Mouse (Mus musculus) C2C12 (cell line): ENCODE measurements around the gene Fer1l5. TPM values are rescaled to one million over a fixed set of nuclear protein-coding genes. Genes with fewer than 3 reads are reported as not detected.

Experiments
- H3K27me3 ChIP-seq: one replicate; pipeline ENCODE4 v1.6.1; 2011; ENCODE audit not compliant: control insufficient read depth, insufficient read depth, insufficient read length
- H3K36me3 ChIP-seq: one replicate; pipeline ENCODE4 v1.6.1; 2011; ENCODE audit not compliant: control insufficient read depth, insufficient read depth
- H3K4me3 ChIP-seq: one replicate; pipeline ENCODE4 v1.5.1; 2011; ENCODE audit warnings: mild to moderate bottlenecking, control low read depth; ENCODE audit not compliant: poor library complexity, insufficient read depth, severe bottlenecking
- H3K79me2 ChIP-seq: one replicate; pipeline ENCODE4 v1.6.1; 2011; ENCODE audit not compliant: control insufficient read depth, insufficient read depth
- H3K79me3 ChIP-seq: one replicate; pipeline ENCODE4 v1.6.1; 2011; ENCODE audit warnings: low read depth, control low read depth
- H3ac ChIP-seq: one replicate; pipeline ENCODE3; 2011; ENCODE audit warnings: low read depth; ENCODE audit not compliant: control insufficient read depth, insufficient read length
- CEBPB ChIP-seq: IDR thresholded peaks from one replicate; pipeline ENCODE4 v1.6.1; 2011; ENCODE audit warnings: low read depth, mild to moderate bottlenecking, control low read depth, moderate library complexity
- CTCF ChIP-seq: IDR thresholded peaks from one replicate; pipeline ENCODE4 v1.5.1; 2011; ENCODE audit not compliant: control insufficient read depth, insufficient read depth, insufficient read length
- FOSL1 ChIP-seq: IDR thresholded peaks from one replicate; pipeline ENCODE4 v1.8.0; 2011; ENCODE audit warnings: mild to moderate bottlenecking, low read length; ENCODE audit not compliant: poor library complexity, insufficient read depth, severe bottlenecking
- MAX ChIP-seq: IDR thresholded peaks from one replicate; pipeline ENCODE4 v1.6.1; 2011; ENCODE audit warnings: mild to moderate bottlenecking, control low read depth
- MYOD1 ChIP-seq: IDR thresholded peaks from one replicate; pipeline ENCODE4 v1.6.1; 2011; ENCODE audit warnings: low read depth; ENCODE audit not compliant: control insufficient read depth, insufficient read length
- MYOG ChIP-seq: IDR thresholded peaks from one replicate; pipeline ENCODE4 v1.6.1; 2011; ENCODE audit not compliant: control insufficient read depth, insufficient read length; ENCODE audit errors: extremely low read depth
- USF1 ChIP-seq: IDR thresholded peaks from one replicate; pipeline ENCODE4 v1.6.1; 2011; ENCODE audit warnings: low read depth, mild to moderate bottlenecking, control low read depth, moderate library complexity
- polyA plus RNA-seq: library from polyadenylated mRNA; unstranded; fragments of >200 nt; fragmentation: generic; extraction: Trizol; gene quantifications from one replicate; pipeline ENCODE4 v1.2.1, GENCODE M21; 2012; ENCODE audit warnings: missing spikeins

Fer1l5 gene
- polyA plus RNA-seq, 1 experiment: 0.14 TPM

DNA sequence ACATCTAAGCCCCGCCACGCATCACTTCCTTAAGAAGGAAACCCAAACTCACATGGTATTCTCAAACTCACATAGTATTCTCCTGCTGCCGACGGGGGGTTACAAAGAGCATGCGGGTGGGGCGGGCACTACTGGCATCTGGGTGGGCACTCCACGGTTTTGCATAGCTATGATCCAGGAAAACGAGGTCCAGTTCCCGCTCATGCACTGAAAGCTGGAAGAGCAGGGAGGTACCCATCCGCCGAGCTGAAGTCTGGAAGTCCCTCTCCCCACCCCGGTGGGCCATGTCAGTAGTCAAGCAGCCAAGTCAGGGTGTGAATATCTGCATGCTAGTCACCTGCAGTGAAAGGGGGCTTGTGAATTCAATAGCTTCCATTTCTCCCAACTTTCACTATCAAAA is 4.4 kb upstream of the Fer1l5 start:
- peaks cover 51% of the 10 kb centered on the region for H3K36me3 ChIP-seq
- no peaks in the 10 kb centered on the region for H3K27me3 ChIP-seq
- peaks cover 62% of the 10 kb centered on the region for H3K79me2 ChIP-seq
- H3K4me3 ChIP-seq: peak overlapping the region; percentile 72
- TF ChIP-seq MYOG (no peak), FOSL1 (no peak), CEBPB (no peak), USF1 (no peak), MAX (no peak), MYOD1 (no peak), CTCF (no peak)
- no peak overlapping the region for H3ac ChIP-seq
- peaks cover 48% of the 10 kb centered on the region for H3K79me3 ChIP-seq

DNA sequence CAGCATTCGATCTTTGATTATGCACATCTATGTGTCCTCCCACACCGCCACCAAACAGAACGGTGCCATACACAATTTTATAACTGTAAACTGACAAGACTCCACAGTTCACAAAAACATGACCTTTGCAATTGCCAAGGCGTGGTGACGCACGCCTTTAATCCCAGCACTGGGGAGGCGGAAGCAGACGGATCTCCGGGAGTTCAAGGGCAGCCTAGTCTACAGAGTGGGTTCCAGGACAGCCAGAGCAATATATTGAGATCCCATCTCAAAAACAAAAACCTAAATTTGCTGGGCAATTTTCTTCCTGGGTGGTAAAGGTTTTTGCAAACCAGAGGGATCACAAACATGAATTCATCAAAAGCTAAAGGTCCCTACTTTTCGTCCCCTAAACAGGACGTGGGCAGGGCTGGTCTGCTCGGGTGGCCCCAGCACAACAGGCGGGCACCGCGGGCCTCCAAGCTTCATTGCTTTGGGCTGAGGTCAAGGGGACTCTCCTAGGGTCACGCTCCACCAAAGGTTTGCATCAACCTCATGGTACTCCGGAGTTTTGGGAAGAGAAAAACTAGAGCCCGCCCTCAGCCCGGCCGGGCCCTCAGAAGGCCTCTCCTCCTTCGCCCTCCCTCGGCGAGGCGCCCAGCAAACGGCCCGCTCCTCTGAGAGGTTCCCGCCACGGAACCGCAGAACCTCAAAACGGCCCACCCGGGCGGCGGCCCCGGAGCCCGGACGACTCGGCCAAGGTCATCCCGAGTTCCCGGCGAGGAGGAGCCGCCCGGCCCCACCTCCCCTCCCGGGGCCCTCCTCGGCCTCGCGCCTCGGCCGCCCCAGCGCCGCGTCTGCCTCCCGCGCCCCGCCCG is 3.8 kb upstream of the Fer1l5 start:
- peaks cover 44% of the 10 kb centered on the region for H3K79me3 ChIP-seq
- TF ChIP-seq CTCF: no peak
- no peak for TF ChIP-seq MAX
- peaks cover 56% of the 10 kb centered on the region for H3K79me2 ChIP-seq
- peak overlapping the region; percentile 72 for H3K4me3 ChIP-seq
- peaks cover 45% of the 10 kb centered on the region for H3K36me3 ChIP-seq
- no peaks in the 10 kb centered on the region for H3K27me3 ChIP-seq
- peak overlapping the region; percentile 86 for H3ac ChIP-seq

DNA sequence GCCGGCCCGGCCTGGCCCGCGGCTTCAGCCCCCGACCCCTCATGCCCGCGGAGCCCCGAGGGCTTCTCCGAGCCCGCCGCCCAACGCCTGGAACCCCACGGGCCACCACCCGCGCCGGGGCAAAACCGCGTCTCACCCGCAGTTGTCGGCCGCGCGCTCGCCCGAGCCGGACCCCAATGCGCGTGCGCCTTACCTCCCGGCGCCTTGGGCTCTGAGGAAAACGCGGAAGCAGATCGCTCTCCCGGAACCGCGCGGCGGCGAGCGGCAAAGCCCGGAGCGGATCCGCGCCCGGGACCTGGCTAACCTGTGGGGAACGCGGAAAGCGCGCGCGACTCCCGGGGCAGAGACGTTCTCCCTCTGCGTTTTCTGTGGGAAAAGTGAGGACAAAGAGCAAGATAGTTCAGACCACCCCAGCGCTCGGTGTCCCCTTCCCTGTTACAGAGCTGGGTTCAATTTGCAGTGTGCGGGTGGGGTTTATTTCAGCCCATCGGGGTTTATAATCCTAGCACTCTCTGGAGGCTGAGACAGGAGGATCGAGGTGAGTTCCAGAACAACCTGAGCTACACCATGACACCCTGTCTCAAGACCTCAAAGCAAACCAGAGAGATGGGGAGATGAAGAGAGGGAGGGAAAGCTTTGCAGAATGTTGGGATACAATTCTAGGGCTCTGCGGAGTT is 3.0 kb upstream of the Fer1l5 start, which contains the start of gene Kansl3:
Gene Kansl3, minus strand, starts transcription at position 213 of the 677 bp plus-strand sequence.
- H3K27me3 ChIP-seq: no peaks in the 10 kb centered on the region
- H3K4me3 ChIP-seq: peak within 1 kb of the TSS; percentile 72
- H3K36me3 ChIP-seq: peaks cover 37% of the 10 kb centered on the region
- peaks cover 48% of the 10 kb centered on the region for H3K79me2 ChIP-seq
- TF ChIP-seq MAX (no peak), MYOG (no peak), USF1 (no peak), FOSL1 (no peak)
- H3ac ChIP-seq: peak within 1 kb of the TSS; percentile 86
- peaks cover 40% of the 10 kb centered on the region for H3K79me3 ChIP-seq

DNA sequence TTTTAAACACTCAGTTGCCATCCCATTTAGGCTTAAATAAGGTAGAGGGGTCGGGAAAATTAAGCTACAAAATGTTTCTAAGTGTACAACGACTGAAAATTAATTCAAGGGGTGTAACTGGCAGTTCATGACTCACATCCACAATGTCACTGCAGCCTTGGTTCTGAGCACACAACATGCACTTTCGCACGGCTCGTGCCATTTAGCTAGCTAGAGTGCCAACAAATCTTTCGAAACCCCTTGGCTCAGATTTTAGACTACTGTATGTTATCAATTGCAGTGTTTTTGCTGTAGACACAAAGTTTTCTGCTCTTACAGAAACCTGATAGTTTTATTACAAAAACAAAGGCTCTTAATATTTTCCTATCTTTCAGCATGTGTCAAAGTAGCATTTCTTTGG is 1.2 kb upstream of the Fer1l5 start:
- no peak overlapping the region for H3K4me3 ChIP-seq
- peaks cover 19% of the 10 kb centered on the region for H3K36me3 ChIP-seq
- H3K27me3 ChIP-seq: peaks cover 3% of the 10 kb centered on the region
- H3K79me3 ChIP-seq: peaks cover 25% of the 10 kb centered on the region
- no peak overlapping the region for H3ac ChIP-seq
- TF ChIP-seq CEBPB: no peak
- TF ChIP-seq CTCF: no peak
- TF ChIP-seq FOSL1: no peak
- no peak for TF ChIP-seq USF1
- TF ChIP-seq MYOD1: no peak
- no peak for TF ChIP-seq MAX
- TF ChIP-seq MYOG: no peak
- peaks cover 30% of the 10 kb centered on the region for H3K79me2 ChIP-seq

DNA sequence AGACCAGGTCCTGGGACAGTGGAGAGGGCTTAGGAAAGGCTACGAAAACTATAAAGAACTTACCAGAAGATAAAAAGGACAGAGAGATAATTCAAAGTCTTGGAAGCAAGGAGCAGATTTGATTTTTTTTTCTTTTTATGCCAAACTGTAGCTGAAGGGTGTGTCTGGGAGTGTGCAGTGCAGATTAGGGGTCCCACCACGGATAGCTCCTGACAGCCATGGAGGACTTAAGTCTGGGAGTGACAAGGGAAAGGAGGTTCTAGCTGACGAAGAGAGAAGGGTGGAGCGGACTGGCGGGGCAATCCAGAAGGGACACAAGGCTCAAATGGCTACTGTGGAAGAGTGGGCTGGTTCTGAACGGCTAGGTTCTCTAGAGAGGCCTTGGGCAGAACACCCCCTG is 6.8 kb downstream of the Fer1l5 start:
- peaks cover 13% of the 10 kb centered on the region for H3K27me3 ChIP-seq
- TF ChIP-seq CTCF (no peak), FOSL1 (no peak), MYOG (no peak), MAX (no peak), MYOD1 (no peak), USF1 (no peak), CEBPB (no peak)
- no peaks in the 10 kb centered on the region for H3K79me3 ChIP-seq
- H3K79me2 ChIP-seq: no peaks in the 10 kb centered on the region
- no peak overlapping the region for H3K4me3 ChIP-seq
- no peaks in the 10 kb centered on the region for H3K36me3 ChIP-seq
- H3ac ChIP-seq: no peak overlapping the region

DNA sequence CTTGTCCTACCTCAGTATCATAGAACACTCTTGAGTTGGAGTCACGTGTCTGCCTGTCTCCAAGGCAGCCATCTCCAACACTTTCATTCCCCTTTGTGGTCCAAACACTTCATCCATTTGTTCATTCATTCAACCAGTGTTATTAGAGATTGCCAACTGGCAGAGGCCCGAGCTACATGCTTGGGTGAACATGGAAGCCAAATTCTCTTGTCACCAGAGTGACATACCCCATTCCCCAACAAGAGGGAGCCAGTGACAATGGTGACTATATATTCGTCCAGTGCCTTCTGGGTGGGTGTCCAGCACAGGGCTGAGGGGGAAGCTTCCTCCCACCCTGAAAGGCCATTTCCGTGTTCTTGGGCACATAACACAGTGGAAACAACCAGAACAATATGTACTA is 7.5 kb downstream of the Fer1l5 start:
- Histone ChIP-seq H3K4me3 (no peak overlapping the region), H3ac (no peak overlapping the region), H3K79me3 (no peaks in the 10 kb centered on the region), H3K36me3 (no peaks in the 10 kb centered on the region), H3K27me3 (peaks cover 13% of the 10 kb centered on the region), H3K79me2 (no peaks in the 10 kb centered on the region)
- TF ChIP-seq MYOD1 (no peak), CEBPB (no peak), USF1 (no peak), FOSL1 (no peak), MYOG (no peak), MAX (no peak), CTCF (no peak)
